Mouse (Mus musculus): ENCODE results near the gene Cdh5. TPM values are rescaled to one million over a fixed set of nuclear protein-coding genes. Genes with fewer than 3 reads are reported as not detected.
A peak's percentile ranks its signal among the peaks of the same experiment; 100 is the strongest.
"Not testable (repeated sequence)": the region's sequence is repeated elsewhere in the genome, so short reads cannot be mapped to it uniquely, and the experiment has no call there.

Gene Cdh5
- polyA plus RNA-seq, 1 experiment from 2014 or later: 16.4 TPM

GRCm38 (mm10) chr8:104098671-104099346 is 2.6 kb upstream of the Cdh5 start:
- ATAC-seq (ENCODE audit: low FRiP score, low read depth): no peak; the same call in 1 of the 2 replicates
- 25% methylated on average over 6 of the region's 6 CpGs for WGBS
- Histone ChIP-seq H3K4me2 (no peak overlapping the region), H3K36me3 (no peaks in the 10 kb centered on the region), H3K9me3 (no peaks in the 10 kb centered on the region), H3K4me3 (no peak overlapping the region), H3K9ac (no peak overlapping the region), H3K27me3 (no peaks in the 10 kb centered on the region), H3K27ac (replicated peaks) (no peak overlapping the region), H3K4me1 (replicated peaks) (0 out of 2 replicates have a peak, but pooled peaks cover 6% of the 10 kb centered on the region)

- no peak overlapping the region for H3K4me3 ChIP-seq
- H3K27me3 ChIP-seq: no peaks in the 10 kb centered on the region
- no peak overlapping the region for H3K27ac ChIP-seq (replicated peaks)
- H3K4me2 ChIP-seq: no peak overlapping the region
- H3K36me3 ChIP-seq: no peaks in the 10 kb centered on the region
- 55% methylated on average over 20 of the region's 20 CpGs for WGBS
- ATAC-seq (ENCODE audit: low FRiP score, low read depth): no peak
- H3K4me1 ChIP-seq (replicated peaks): 0 out of 2 replicates have a peak, but pooled peaks cover 6% of the 10 kb centered on the region
- no peaks in the 10 kb centered on the region for H3K9me3 ChIP-seq
- H3K9ac ChIP-seq: no peak overlapping the region
Observed at GRCm38 (mm10) chr8:104099347-104100099, 1.9 kb upstream of the Cdh5 start.

GRCm38 (mm10) chr8:104100724-104101123 is 701 bp upstream of the Cdh5 start:
- H3K4me2 ChIP-seq; H3K9ac ChIP-seq; H3K27ac ChIP-seq (replicated peaks); ATAC-seq (ENCODE audit: low FRiP score, low read depth); H3K4me1 ChIP-seq (replicated peaks); H3K4me3 ChIP-seq; H3K36me3 ChIP-seq; H3K9me3 ChIP-seq; H3K27me3 ChIP-seq: not testable (repeated sequence)
- WGBS: 94% methylated on average over 6 of the region's 6 CpGs

GRCm38 (mm10) chr8:104103462-104103861 is 2.0 kb downstream of the Cdh5 start:
- H3K27me3 ChIP-seq: no peaks in the 10 kb centered on the region
- no peak for ATAC-seq (ENCODE audit: low FRiP score, low read depth)
- no peaks in the 10 kb centered on the region for H3K36me3 ChIP-seq
- 71% methylated on average over 7 of the region's 7 CpGs for WGBS
- 0 out of 2 replicates have a peak, but pooled peaks cover 6% of the 10 kb centered on the region for H3K4me1 ChIP-seq (replicated peaks)
- 0 out of 2 replicates have a peak overlapping the region, but pooled peaks have one; percentile 2 for H3K4me3 ChIP-seq
- H3K9me3 ChIP-seq: no peaks in the 10 kb centered on the region
- no peak overlapping the region for H3K9ac ChIP-seq
- H3K4me2 ChIP-seq: peak overlapping the region; percentile 15; the same call in 1 of the 2 replicates
- H3K27ac ChIP-seq (replicated peaks): no peak overlapping the region

GRCm38 (mm10) chr8:104105768-104106167 is 4.3 kb downstream of the Cdh5 start:
- Histone ChIP-seq H3K4me1 (replicated peaks) (no peaks in the 10 kb centered on the region), H3K27me3 (no peaks in the 10 kb centered on the region), H3K9me3 (no peaks in the 10 kb centered on the region), H3K27ac (replicated peaks) (no peak overlapping the region), H3K4me2 (no peak overlapping the region), H3K4me3 (no peak overlapping the region), H3K9ac (no peak overlapping the region), H3K36me3 (no peaks in the 10 kb centered on the region)
- 58% methylated on average over 6 of the region's 6 CpGs for WGBS
- no peak for ATAC-seq (ENCODE audit: low FRiP score, low read depth)

- no peak overlapping the region for H3K27ac ChIP-seq (replicated peaks)
- no peak overlapping the region for H3K9ac ChIP-seq
- H3K9me3 ChIP-seq: no peaks in the 10 kb centered on the region
- H3K27me3 ChIP-seq: no peaks in the 10 kb centered on the region
- no peak for ATAC-seq (ENCODE audit: low FRiP score, low read depth)
- H3K4me3 ChIP-seq: no peak overlapping the region
- no peaks in the 10 kb centered on the region for H3K36me3 ChIP-seq
- 59% methylated on average over 7 of the region's 7 CpGs for WGBS
- H3K4me1 ChIP-seq (replicated peaks): no peaks in the 10 kb centered on the region
- no peak overlapping the region for H3K4me2 ChIP-seq
Observed at GRCm38 (mm10) chr8:104106276-104106946, 5.0 kb downstream of the Cdh5 start.

GRCm38 (mm10) chr8:104107111-104107510 is 5.7 kb downstream of the Cdh5 start:
- no peak overlapping the region for H3K27ac ChIP-seq (replicated peaks)
- ATAC-seq (ENCODE audit: low FRiP score, low read depth): no peak
- no peak overlapping the region for H3K9ac ChIP-seq
- no peaks in the 10 kb centered on the region for H3K9me3 ChIP-seq
- no peak overlapping the region for H3K4me2 ChIP-seq
- no peak overlapping the region for H3K4me3 ChIP-seq
- no peaks in the 10 kb centered on the region for H3K36me3 ChIP-seq
- H3K4me1 ChIP-seq (replicated peaks): no peaks in the 10 kb centered on the region
- H3K27me3 ChIP-seq: no peaks in the 10 kb centered on the region

GRCm38 (mm10) chr8:104108048-104108447 is 6.6 kb downstream of the Cdh5 start:
- ATAC-seq (ENCODE audit: low FRiP score, low read depth): no peak
- no peaks in the 10 kb centered on the region for H3K9me3 ChIP-seq
- no peaks in the 10 kb centered on the region for H3K27me3 ChIP-seq
- H3K9ac ChIP-seq: no peak overlapping the region
- H3K27ac ChIP-seq (replicated peaks): no peak overlapping the region
- H3K4me1 ChIP-seq (replicated peaks): no peaks in the 10 kb centered on the region
- H3K4me2 ChIP-seq: no peak overlapping the region
- WGBS: 60% methylated on average over 5 of the region's 5 CpGs
- no peaks in the 10 kb centered on the region for H3K36me3 ChIP-seq
- H3K4me3 ChIP-seq: no peak overlapping the region

- 84% methylated on average over 10 of the region's 10 CpGs for WGBS
- no peaks in the 10 kb centered on the region for H3K27me3 ChIP-seq
- ATAC-seq (ENCODE audit: low FRiP score, low read depth): no peak
Observed at GRCm38 (mm10) chr8:104110498-104111134, 9.2 kb downstream of the Cdh5 start.

GRCm38 (mm10) chr8:104121640-104122416 is 20.4 kb downstream of the Cdh5 start:
- Histone ChIP-seq H3K4me2 (no peak overlapping the region), H3K9ac (no peak overlapping the region), H3K27me3 (no peaks in the 10 kb centered on the region), H3K4me1 (replicated peaks) (no peaks in the 10 kb centered on the region), H3K36me3 (no peaks in the 10 kb centered on the region), H3K4me3 (no peak overlapping the region), H3K27ac (replicated peaks) (no peak overlapping the region), H3K9me3 (no peaks in the 10 kb centered on the region)
- ATAC-seq (ENCODE audit: low FRiP score, low read depth): no peak
- WGBS: 88% methylated on average over 12 of the region's 12 CpGs

More at GRCm38 (mm10) chr8:104110498-104111134, 9.2 kb downstream of the Cdh5 start:
- no peak overlapping the region for H3K27ac ChIP-seq (replicated peaks)
- H3K4me3 ChIP-seq: no peak overlapping the region
- no peaks in the 10 kb centered on the region for H3K9me3 ChIP-seq
- H3K4me2 ChIP-seq: no peak overlapping the region
- no peaks in the 10 kb centered on the region for H3K4me1 ChIP-seq (replicated peaks)
- no peak overlapping the region for H3K9ac ChIP-seq
- H3K36me3 ChIP-seq: no peaks in the 10 kb centered on the region

GRCm38 (mm10) chr8:104123080-104123657 is 21.7 kb downstream of the Cdh5 start:
- H3K27ac ChIP-seq (replicated peaks): no peak overlapping the region
- H3K36me3 ChIP-seq: no peaks in the 10 kb centered on the region
- no peak for ATAC-seq (ENCODE audit: low FRiP score, low read depth)
- H3K9ac ChIP-seq: no peak overlapping the region
- no peak overlapping the region for H3K4me2 ChIP-seq
- H3K4me1 ChIP-seq (replicated peaks): no peaks in the 10 kb centered on the region
- H3K27me3 ChIP-seq: no peaks in the 10 kb centered on the region
- H3K9me3 ChIP-seq: no peaks in the 10 kb centered on the region
- 93% methylated on average over 2 of the region's 2 CpGs for WGBS
- H3K4me3 ChIP-seq: no peak overlapping the region

Measured in hindbrain, embryonic 15.5 days (tissue).